Mouse (Mus musculus) left cerebral cortex, adult 9 months (tissue): ENCODE data around the gene Gsc2.
"Not testable (repeated sequence)": the region's sequence is repeated elsewhere in the genome, so short reads cannot be mapped to it uniquely, and the experiment has no call there.

ENCODE experiments used
- DNase-seq, 2 experiments: peaks; one replicate each; pipeline ENCODE4 v3.0.0; 2022; ENCODE audit warnings: low spot score in 2 of 2

Gsc2 gene

GRCm38 (mm10) chr16:17914307-17915249 lies at the start of gene Gsc2:
TSS of gene Gsc2 (minus strand) at chr16:17915059.
- DNase-seq, result no peak

GRCm38 (mm10) chr16:17962091-17962490 lies 47.2 kb upstream of the Gsc2 start:
- no peak for DNase-seq

GRCm38 (mm10) chr16:17956052-17956638 lies 41.3 kb upstream of the Gsc2 start:
- not testable (repeated sequence) for DNase-seq

- no peak for DNase-seq
These were observed 36.8 kb upstream of the Gsc2 start for GRCm38 (mm10) chr16:17951618-17952017.

GRCm38 (mm10) chr16:17950068-17950467 lies 35.2 kb upstream of the Gsc2 start:
- no peak for DNase-seq

GRCm38 (mm10) chr16:17949421-17949877 lies 34.6 kb upstream of the Gsc2 start:
- DNase-seq, result no peak

GRCm38 (mm10) chr16:17945081-17945831 lies 30.4 kb upstream of the Gsc2 start:
- no peak for DNase-seq

- no peak for DNase-seq
These were observed 28.6 kb upstream of the Gsc2 start for GRCm38 (mm10) chr16:17943466-17943865.

GRCm38 (mm10) chr16:17939255-17939751 lies 24.4 kb upstream of the Gsc2 start:
- no peak for DNase-seq

- DNase-seq, result peak in 1 of 2 experiments; percentile 59
These were observed 24.0 kb upstream of the Gsc2 start for GRCm38 (mm10) chr16:17938821-17939220.

GRCm38 (mm10) chr16:17938187-17938586 lies 23.3 kb upstream of the Gsc2 start:
- DNase-seq, result no peak

GRCm38 (mm10) chr16:17936776-17937175 lies 21.9 kb upstream of the Gsc2 start:
- DNase-seq, result no peak

- DNase-seq, result no peak
These were observed 19.6 kb upstream of the Gsc2 start for GRCm38 (mm10) chr16:17934445-17934910.

GRCm38 (mm10) chr16:17933594-17934444 lies 19.0 kb upstream of the Gsc2 start:
- DNase-seq, result no peak

- DNase-seq, result no peak
These were observed 17.1 kb upstream of the Gsc2 start for GRCm38 (mm10) chr16:17931906-17932460.

GRCm38 (mm10) chr16:17929631-17930030 lies 14.8 kb upstream of the Gsc2 start:
- DNase-seq, result no peak

- DNase-seq, result no peak
These were observed 14.4 kb upstream of the Gsc2 start for GRCm38 (mm10) chr16:17929211-17929610.

GRCm38 (mm10) chr16:17928627-17929104 lies 13.8 kb upstream of the Gsc2 start:
- peak in 1 of 2 experiments; percentile 61 for DNase-seq

GRCm38 (mm10) chr16:17928087-17928580 lies 13.3 kb upstream of the Gsc2 start, which contains the start of gene Slc25a1:
TSS of gene Slc25a1 (minus strand) at chr16:17928219.
- DNase-seq, result peak; percentile 58 to 77
